Mouse (Mus musculus) limb, embryonic 13.5 days (tissue): ENCODE data around the gene Klk1b8. TPM values are rescaled to one million over a fixed set of nuclear protein-coding genes. Genes with fewer than 3 reads are reported as not detected.

Experiments
- polyA plus RNA-seq: library from polyadenylated mRNA; unstranded; fragments of >200 nt; fragmentation: Nextera tagmentation; extraction: Ambion mirVana; gene quantifications from 2 replicates; pipeline ENCODE4 v1.2.1, GENCODE M21; 2015

The Klk1b8 gene
- polyA plus RNA-seq, 1 experiment from 2014 or later = not detected

Other genes with a start within 250 kb of the Klk1b8 start
- 0.37 and 0.79 TPM in 2 replicates for gene Klk13, start 238.1 kb upstream of the Klk1b8 start, polyA plus RNA-seq
- gene Klk12, start 181.8 kb upstream of the Klk1b8 start, polyA plus RNA-seq = not detected in 2 replicates
- gene Klk11, start 176.1 kb upstream of the Klk1b8 start, polyA plus RNA-seq = 0.27 and 0.70 TPM in 2 replicates
- 2.0 and 2.1 TPM in 2 replicates for gene Klk10, start 169.6 kb upstream of the Klk1b8 start, polyA plus RNA-seq
- gene Klk9, start 158.8 kb upstream of the Klk1b8 start, polyA plus RNA-seq = 0.38 and 0.55 TPM in 2 replicates
- 16.8 and 19.0 TPM in 2 replicates for gene Klk8, start 153.1 kb upstream of the Klk1b8 start, polyA plus RNA-seq
- not detected in 2 replicates for gene Klk7, start 139.4 kb upstream of the Klk1b8 start, polyA plus RNA-seq
- gene Klk6, start 126.2 kb upstream of the Klk1b8 start, polyA plus RNA-seq = not detected in 2 replicates
- gene Klk5, start 108.7 kb upstream of the Klk1b8 start, polyA plus RNA-seq = 0.26 and 0.27 TPM in 2 replicates
- gene Klk4, start 69.5 kb upstream of the Klk1b8 start, polyA plus RNA-seq = 0.20 and 0.27 TPM in 2 replicates
- not detected in 2 replicates for gene Klk15, start 16.9 kb upstream of the Klk1b8 start, polyA plus RNA-seq
- not detected in 2 replicates for gene Klk1b1, start 16.1 kb downstream of the Klk1b8 start, polyA plus RNA-seq
- gene Klk1b9, start 25.4 kb downstream of the Klk1b8 start, polyA plus RNA-seq = not detected in 2 replicates
- not detected in 2 replicates for gene Klk1b11, start 45.2 kb downstream of the Klk1b8 start, polyA plus RNA-seq
- gene Klk1b26, start 61.5 kb downstream of the Klk1b8 start, polyA plus RNA-seq = not detected in 2 replicates
- gene Klk1b27, start 101.6 kb downstream of the Klk1b8 start, polyA plus RNA-seq = not detected in 2 replicates
- not detected in 2 replicates for gene Klk1b21, start 151.7 kb downstream of the Klk1b8 start, polyA plus RNA-seq
- gene Klk1b22, start 162.0 kb downstream of the Klk1b8 start, polyA plus RNA-seq = not detected in 2 replicates
- gene Klk1b16, start 186.1 kb downstream of the Klk1b8 start, polyA plus RNA-seq = not detected in 2 replicates
- not detected in 2 replicates for gene Klk1b24, start 237.6 kb downstream of the Klk1b8 start, polyA plus RNA-seq
- not detected in 2 replicates for gene Klk1b3, start 247.5 kb downstream of the Klk1b8 start, polyA plus RNA-seq